Mouse (Mus musculus) G1E (cell line): ENCODE data around the gene Ranbp3l.

Experiments
- CTCF ChIP-seq: IDR thresholded peaks from 2 replicates; pipeline ENCODE4 v1.5.1; 2012; ENCODE audit warnings: low read depth, low read length, inconsistent platforms, mixed read lengths
- GATA1 ChIP-seq: IDR thresholded peaks from 2 replicates; pipeline ENCODE4 v1.6.1; 2012; ENCODE audit warnings: borderline replicate concordance, low read length, inconsistent platforms, mixed read lengths
- GATA2 ChIP-seq: IDR thresholded peaks from 2 replicates; pipeline ENCODE4 v1.6.1; 2012; ENCODE audit warnings: low read depth, low read length, inconsistent platforms, borderline replicate concordance

DNA sequence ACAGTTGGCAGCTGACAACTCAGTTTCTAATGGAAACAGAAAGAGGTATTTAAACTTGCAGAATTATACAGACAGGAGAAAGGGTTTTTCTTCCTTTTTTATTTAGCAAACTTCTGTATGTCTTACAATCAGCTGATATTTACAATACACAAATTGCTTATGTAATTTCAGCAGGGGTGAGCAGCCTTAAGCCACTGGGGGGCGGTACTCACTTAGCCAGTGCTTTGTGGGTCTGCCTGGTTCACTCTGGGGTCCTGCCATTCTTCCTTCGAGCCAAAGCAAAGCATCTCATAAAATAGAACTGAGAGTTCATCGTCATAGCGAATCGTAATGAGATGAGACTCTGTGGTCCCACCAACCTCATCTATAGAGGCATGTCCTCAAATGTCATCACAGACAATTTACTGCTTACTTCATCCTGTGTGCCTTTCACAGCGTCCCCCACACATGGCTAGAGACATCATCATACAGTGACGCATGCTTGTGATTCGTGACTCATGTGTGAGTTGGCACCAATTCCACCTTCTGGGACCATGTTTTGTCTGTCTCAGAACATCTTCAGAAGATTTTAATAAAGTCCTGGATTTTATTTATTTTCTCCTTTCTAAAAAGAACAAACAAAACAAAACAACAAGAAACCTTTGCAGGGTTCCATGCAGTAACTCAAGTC is 27.0 kb downstream of the Ranbp3l start:
- TF ChIP-seq GATA2 (no peak), CTCF (no peak), GATA1 (no peak)
